Mouse (Mus musculus) c-Kit-positive CD71-positive TER-119-positive erythroid progenitor cells, embryonic 14.5 days (primary cell): ENCODE measurements around the gene Brd4.

Source experiments
- DNase-seq: peaks from one replicate; pipeline ENCODE4 v3.0.0-alpha.2; 2013; ENCODE audit warnings: low spot score

Brd4 gene

GRCm38 (mm10) chr17:32284262-32285137 is at the start of gene Brd4:
TSS of gene Brd4 (minus strand) at chr17:32284722.
- peak; percentile 76 for DNase-seq

DNA sequence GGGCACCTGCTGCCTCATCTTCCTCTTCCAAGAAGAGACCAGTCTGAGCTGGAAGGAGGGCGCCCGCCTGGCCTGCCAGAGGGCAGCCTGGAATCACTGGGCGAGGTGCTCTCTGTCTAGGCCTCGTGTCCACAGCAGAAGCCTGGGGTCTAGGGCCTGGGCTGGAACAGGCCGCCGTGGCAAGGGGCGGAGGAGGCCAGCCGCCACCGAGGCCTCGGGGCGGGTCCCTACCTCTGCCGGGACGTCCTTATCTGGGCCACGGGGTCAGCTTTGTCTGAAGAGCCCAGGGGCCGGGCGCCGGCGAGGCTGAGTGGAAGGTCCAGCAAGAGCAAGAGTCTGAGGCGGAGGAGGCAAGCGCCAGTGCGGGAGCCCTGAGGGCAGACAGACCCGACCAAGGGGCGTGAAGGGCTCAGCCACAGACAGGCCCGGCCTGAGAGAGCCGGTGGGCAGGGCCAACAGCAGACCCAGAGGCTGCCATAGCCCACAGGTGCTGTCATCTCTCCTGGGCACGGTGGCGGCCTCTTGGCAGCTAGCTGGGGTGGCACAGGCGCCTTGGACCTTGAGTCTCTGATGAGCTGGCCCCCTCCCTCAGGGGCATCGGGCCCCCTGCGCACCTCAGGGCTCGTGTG is 49.3 kb upstream of the Brd4 start:
- DNase-seq, result no peak

DNA sequence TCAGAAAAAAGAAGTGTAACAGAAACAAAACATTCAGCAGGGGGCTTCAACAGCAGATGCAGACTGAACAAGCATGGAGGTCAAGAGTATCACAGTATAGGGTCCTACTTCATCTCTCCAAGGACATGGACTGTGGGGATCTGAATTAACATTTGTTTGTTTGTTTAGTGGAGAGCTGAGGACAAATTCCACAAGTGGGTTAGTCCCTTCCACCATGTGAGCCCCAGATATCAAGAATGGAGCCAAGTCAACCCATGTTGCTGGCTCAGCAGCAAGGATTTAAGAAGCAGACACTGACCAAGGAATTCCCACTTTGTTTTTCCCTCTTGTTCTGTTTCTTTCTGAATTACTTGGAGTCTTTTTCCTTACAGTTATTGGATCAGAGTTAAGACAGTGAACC is 43.0 kb upstream of the Brd4 start:
- no peak for DNase-seq

DNA sequence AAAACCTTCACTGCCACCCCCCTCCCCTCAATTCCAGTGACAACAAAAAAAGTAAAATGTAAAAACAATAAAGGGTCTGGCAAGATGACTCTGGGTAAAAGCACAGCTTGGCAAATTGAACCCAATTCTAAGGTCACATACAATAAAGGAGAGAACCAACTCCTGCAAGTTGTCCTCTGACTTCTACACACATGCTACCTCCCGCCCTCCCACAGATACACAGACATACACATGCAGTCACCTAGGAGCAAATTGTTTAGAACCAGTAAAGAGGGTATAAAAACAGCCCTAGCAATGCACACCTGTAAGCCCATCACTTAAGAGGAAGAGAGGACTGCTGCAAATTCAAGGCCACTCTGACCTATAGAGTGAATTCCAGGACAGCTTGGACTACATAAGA is 38.3 kb upstream of the Brd4 start:
- no peak for DNase-seq

GRCm38 (mm10) chr17:32321836-32322235 is 37.3 kb upstream of the Brd4 start:
- DNase-seq, result peak; percentile 30

GRCm38 (mm10) chr17:32321390-32321734 is 36.8 kb upstream of the Brd4 start:
- DNase-seq, result no peak

DNA sequence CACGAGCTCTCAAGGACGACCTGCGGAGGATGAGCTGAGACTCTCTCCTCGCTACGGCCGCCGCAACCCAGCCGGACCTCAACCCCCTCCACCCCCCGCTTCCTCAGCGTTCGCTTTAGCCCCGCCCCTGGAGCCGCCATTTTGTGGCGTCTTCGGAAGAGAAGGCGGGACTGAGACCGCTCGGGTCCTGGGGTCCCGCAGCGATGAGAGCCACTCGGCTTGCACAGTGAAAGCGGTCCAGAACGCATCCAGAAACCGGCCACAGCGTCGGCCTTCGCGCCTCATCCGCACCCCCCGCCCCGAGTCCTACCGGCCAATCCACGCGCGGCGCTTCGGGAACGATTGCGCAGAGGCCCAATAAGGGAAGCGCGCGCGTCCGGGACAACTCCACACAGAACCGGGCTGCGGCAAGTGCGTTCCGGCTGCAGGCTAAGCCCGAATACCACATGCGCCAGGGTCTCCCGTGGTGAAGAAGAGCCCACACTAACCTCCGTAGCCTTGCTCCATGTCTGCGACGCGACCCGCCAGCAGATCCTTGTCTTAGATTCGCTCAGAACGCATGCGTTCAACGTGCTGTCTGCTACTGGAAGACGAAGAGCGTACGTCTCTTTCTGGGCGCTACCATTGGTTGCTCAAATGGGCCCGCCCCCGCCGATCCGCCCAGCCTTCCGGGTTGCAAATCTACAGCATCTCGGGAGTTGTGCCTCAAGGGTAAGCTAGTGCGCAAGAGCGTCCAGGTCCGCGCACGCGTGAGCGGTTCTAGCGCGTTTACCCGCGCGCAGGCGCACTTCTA is 36.3 kb upstream of the Brd4 start, which contains the start of gene Akap8:
Gene Akap8, minus strand, starts transcription at position 642 of the 793 bp plus-strand sequence.
- DNase-seq, result peak; percentile 96

DNA sequence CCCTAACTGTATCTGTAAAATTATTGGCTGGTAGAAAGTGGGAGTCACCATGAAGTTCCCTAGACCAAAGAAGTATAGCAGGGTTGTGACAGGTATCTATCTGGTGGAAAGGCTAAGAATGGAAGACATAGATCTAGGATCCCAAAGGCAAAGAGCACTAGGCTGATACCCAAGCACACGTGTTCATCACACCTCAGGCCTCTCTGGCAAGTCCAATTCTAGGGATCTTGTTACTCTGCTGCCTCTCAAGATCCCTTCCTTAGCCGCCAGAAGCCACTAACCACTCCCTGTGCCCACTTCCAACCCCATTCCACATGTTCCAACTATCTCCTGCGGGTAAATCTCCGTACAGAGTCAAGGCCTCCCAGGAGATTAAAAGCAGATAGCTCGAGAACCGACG is 35.4 kb upstream of the Brd4 start:
- DNase-seq, result peak; percentile 29

GRCm38 (mm10) chr17:32317708-32318107 is 33.2 kb upstream of the Brd4 start:
- DNase-seq, result no peak

GRCm38 (mm10) chr17:32317032-32317431 is 32.5 kb upstream of the Brd4 start:
- DNase-seq, result no peak

- no peak for DNase-seq
Measured at GRCm38 (mm10) chr17:32315560-32315959, 31.0 kb upstream of the Brd4 start.

DNA sequence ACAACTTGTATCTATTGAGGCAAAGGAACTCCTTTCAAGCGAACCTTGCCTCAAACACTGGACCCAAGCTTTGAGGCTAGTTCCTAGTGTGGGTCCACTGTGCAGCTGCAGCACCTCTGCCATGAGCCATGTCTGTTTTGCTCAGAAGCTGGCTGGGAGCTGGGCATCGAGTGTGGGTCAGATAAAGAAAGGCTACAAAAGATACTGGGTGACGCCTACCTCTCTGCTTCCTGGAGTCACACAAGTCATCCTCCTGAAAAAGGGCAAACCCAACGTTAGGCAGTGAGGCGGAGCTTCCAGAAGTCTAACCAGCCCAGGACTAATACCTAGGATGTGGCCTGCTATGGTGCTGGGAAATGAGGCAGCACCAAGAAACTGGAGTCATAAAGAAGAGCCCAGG is 29.4 kb upstream of the Brd4 start:
- DNase-seq, result peak; percentile 31

GRCm38 (mm10) chr17:32312801-32313200 is 28.3 kb upstream of the Brd4 start:
- DNase-seq, result no peak

DNA sequence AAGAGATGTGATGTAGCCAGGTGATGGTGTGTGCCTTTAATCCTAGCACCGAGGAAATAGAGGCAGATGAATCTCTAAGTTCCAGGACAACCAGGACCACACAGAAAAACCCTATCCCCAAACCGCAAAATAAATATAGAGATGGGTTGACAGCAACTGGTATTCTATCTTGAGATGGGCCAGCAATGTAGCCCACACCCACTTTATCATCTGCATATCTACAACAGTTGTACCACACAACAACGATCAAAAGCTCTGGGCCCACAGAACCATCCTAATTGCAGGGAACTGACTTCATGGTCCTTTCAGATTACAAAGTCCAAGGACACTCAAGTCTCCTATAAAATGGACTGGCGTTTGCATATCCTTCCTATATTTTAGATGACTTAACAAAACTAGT is 23.4 kb upstream of the Brd4 start:
- no peak for DNase-seq

DNA sequence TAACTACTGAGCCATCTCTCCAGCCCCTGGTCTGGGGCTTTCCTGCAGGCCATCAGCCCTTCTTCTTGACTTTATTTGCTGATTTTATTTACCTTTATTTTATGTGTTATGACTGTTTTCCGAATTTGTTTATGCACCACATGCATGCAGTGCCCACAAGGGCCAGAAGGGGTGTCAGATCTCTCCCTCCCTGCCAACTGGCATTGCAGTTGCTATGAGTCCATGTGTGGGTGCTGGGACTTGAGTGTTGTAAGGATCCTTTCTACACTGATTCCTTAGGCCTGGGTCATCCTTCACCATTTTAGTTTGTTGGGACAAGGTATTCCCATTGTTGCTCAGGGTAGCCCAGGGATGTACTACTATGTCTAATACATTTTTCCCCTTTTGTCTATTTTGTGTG is 13.6 kb upstream of the Brd4 start:
- no peak for DNase-seq

- DNase-seq, result no peak
Measured at GRCm38 (mm10) chr17:32295901-32296300, 11.4 kb upstream of the Brd4 start.

DNA sequence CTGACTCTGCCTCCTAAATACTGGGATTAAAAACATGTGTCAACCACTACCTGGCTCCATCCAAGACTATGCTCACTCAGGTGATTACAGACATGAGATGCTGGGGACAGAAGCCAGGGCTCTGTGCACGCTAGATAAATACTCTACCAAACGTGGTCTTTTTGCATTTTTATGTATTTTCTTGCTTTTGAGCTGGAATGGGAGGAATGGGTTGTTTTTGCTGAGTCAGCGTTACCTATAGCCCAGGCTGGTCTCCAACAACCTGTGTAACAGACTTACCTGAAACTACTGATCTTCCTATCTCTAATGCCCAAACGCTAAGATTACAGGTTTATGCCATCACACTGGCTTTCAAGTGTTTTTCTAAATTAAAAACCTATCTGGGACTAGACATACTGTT is 10.6 kb upstream of the Brd4 start:
- DNase-seq, result no peak

DNA sequence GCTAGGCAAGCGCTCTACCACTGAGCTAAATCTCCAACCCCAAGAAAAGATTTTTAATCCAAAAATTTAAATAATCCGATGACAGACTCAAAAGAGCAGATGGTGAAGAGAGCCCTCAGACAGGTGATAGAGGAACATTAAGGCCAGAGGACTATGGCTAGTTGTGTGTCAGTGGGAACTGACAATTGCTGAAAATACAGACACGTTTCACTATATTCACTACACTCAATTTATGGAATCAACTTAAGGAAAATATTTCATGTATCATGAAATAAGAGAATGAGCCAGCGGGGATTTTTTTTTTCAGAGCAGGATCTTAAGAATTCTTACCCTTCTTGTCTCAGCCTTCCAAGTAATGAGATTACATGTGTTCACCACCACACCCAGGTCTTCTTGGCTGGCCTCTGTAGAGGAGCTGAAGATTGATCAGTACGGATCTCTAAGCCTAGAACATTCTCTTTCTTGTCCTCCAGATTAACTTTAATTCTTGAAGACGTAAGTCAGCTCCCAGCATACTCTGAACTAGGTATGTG is 682 bp upstream of the Brd4 start:
- DNase-seq, result peak; percentile 56

DNA sequence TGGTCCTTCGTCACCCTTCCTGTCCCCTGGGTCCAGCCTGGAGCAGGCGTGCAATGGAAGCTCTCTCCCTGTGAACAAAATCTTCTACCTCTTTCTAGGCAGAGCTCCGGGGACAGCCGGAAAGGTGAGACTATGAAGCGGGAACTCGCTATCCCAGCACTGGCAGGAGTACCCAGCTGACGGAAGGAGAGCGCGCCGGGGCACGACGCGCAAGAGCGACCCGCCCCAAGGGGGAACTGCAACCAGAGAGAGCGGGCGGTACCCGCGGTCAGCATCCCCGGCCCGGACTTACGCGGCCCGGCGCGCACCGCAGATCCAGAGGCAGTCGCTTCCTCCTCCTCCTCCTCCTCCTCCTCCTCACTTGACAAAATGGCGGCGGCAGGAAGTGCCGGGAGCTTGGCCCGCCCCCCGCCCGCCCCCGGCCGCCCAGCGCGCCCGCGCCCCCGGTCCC is 726 bp downstream of the Brd4 start:
- peak; percentile 53 for DNase-seq

- peak; percentile 27 for DNase-seq
Measured at GRCm38 (mm10) chr17:32283341-32283740, 1.2 kb downstream of the Brd4 start.

DNA sequence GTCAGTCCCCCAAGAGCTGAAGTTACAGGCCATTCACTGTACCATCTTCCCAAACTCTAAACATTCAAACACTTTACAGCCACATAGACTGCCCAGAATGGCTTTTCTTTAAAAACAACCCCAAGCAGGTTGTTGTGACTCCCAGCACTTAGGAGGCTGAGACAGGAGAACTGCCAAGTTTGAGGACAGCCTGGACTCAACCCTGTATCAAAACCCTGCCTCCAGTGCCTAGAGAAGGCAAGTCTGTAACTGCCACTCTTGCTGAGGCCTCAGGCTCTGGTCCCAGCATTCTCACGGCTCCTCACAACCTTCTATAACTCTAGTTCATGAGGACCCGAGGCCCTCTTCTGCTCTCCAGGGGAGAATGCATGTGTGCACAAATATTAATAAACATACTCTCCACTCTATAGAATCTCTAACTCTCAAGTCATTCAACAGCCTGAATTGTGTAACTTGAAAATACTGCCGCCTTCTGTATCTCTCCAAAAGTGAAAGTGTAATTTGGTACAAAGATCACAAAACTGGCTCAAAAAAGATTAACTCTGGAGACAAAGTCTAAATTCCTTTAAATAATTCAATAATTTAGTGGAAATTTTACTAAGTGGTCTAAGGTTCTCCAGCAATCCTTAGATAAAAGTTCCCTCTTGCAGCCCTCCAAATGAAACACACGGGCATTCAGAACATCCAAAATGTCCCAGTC is 2.8 kb downstream of the Brd4 start:
- DNase-seq, result no peak

DNA sequence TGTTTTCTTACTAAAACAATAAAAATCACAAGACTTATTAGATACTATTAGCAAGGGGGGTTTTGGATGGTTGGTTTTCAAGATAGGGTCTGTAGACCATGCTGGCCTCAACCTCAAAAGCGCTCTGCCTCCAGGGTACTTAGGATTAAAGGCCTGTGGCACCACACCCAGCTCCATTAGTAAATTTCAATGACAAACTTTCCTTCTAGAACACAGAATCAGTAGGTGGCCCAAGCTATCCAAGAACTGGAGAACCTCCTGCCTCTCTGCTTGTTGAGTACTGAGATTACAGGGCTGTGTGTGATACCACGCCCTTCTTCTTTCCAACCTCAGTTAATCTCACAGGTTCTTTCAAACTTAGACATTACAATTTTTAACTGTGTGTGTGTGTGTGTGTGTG is 3.4 kb downstream of the Brd4 start:
- no peak for DNase-seq
